Mouse (Mus musculus) urinary bladder, adult 18-20 months (tissue): ENCODE results near the gene Pip5k1c.

Source experiments
- DNase-seq, 2 experiments: peaks; one replicate each; pipeline ENCODE4 v3.0.0; 2022; ENCODE audit warnings: low spot score in 2 of 2, mixed read lengths in 2 of 2

Pip5k1c gene

GRCm38 (mm10) chr10:81302288-81302687, 9.5 kb downstream of the Pip5k1c start:
- DNase-seq: no peak

GRCm38 (mm10) chr10:81302781-81303218, 10.0 kb downstream of the Pip5k1c start:
- DNase-seq: no peak

- no peak for DNase-seq
Observed at GRCm38 (mm10) chr10:81303258-81303657, 10.5 kb downstream of the Pip5k1c start.

- no peak for DNase-seq
Observed at GRCm38 (mm10) chr10:81303761-81304160, 11.0 kb downstream of the Pip5k1c start.

- peak in 1 of 2 experiments; percentile 38 for DNase-seq
Observed at GRCm38 (mm10) chr10:81304597-81305238, 12.0 kb downstream of the Pip5k1c start.

GRCm38 (mm10) chr10:81305663-81306062, 12.9 kb downstream of the Pip5k1c start:
- no peak for DNase-seq

- DNase-seq: no peak
Observed at GRCm38 (mm10) chr10:81306173-81306668, 13.5 kb downstream of the Pip5k1c start.

- DNase-seq: no peak
Observed at GRCm38 (mm10) chr10:81306837-81307682, 14.3 kb downstream of the Pip5k1c start.

GRCm38 (mm10) chr10:81309571-81309970, 16.8 kb downstream of the Pip5k1c start:
- DNase-seq: no peak

- no peak for DNase-seq
Observed at GRCm38 (mm10) chr10:81313581-81313980, 20.8 kb downstream of the Pip5k1c start.

- DNase-seq: no peak
Observed at GRCm38 (mm10) chr10:81314201-81314600, 21.4 kb downstream of the Pip5k1c start.

GRCm38 (mm10) chr10:81315587-81315986, 22.8 kb downstream of the Pip5k1c start:
- no peak for DNase-seq

GRCm38 (mm10) chr10:81316338-81317060, 23.7 kb downstream of the Pip5k1c start:
- no peak for DNase-seq

GRCm38 (mm10) chr10:81317273-81317672, 24.5 kb downstream of the Pip5k1c start:
- peak; percentile 48 to 58 for DNase-seq

- no peak for DNase-seq
Observed at GRCm38 (mm10) chr10:81318589-81319329, 26.0 kb downstream of the Pip5k1c start.

GRCm38 (mm10) chr10:81319330-81319699, 26.6 kb downstream of the Pip5k1c start:
- no peak for DNase-seq

- peak in 1 of 2 experiments; percentile 35 for DNase-seq
Observed at GRCm38 (mm10) chr10:81319741-81320549, 27.2 kb downstream of the Pip5k1c start.

- peak; percentile 96 to 99 for DNase-seq
Observed at GRCm38 (mm10) chr10:81320550-81321347, 28.0 kb downstream of the Pip5k1c start, which contains the start of gene Cactin. TSS of gene Cactin (plus strand) at chr10:81321103.

GRCm38 (mm10) chr10:81321436-81321835, 28.7 kb downstream of the Pip5k1c start:
- no peak for DNase-seq

- DNase-seq: no peak
Observed at GRCm38 (mm10) chr10:81322444-81322843, 29.7 kb downstream of the Pip5k1c start.
